Mouse (Mus musculus) left cerebral cortex, adult 9 months (tissue): ENCODE measurements around the gene B3gnt2.

Experiments
- DNase-seq, 2 experiments: peaks; one replicate each; pipeline ENCODE4 v3.0.0; 2022; ENCODE audit warnings: low spot score in 2 of 2

Gene B3gnt2

GRCm38 (mm10) chr11:22732907-22733306 lies 127.9 kb downstream of the B3gnt2 start:
- DNase-seq, result no peak

- no peak for DNase-seq
Measured at GRCm38 (mm10) chr11:22723096-22723495, 137.7 kb downstream of the B3gnt2 start.

GRCm38 (mm10) chr11:22720096-22720495 lies 140.7 kb downstream of the B3gnt2 start:
- peak in 1 of 2 experiments; percentile 10 for DNase-seq

- peak in 1 of 2 experiments; percentile 12 for DNase-seq
Measured at GRCm38 (mm10) chr11:22719570-22719969, 141.2 kb downstream of the B3gnt2 start.

- DNase-seq, result no peak
Measured at GRCm38 (mm10) chr11:22718036-22718435, 142.7 kb downstream of the B3gnt2 start.

GRCm38 (mm10) chr11:22711327-22711726 lies 149.4 kb downstream of the B3gnt2 start:
- no peak for DNase-seq

GRCm38 (mm10) chr11:22710596-22710995 lies 150.2 kb downstream of the B3gnt2 start:
- DNase-seq, result peak in 1 of 2 experiments; percentile 21
